Mouse (Mus musculus) liver, embryonic 14.5 days (tissue): ENCODE measurements around the gene Prepl.

Experiments
- CTCF ChIP-seq: IDR thresholded peaks from 2 replicates; pipeline ENCODE4 v1.5.1; 2016; ENCODE audit warnings: antibody characterized with exemption, low read depth, control low read depth
- EP300 ChIP-seq: IDR thresholded peaks from 2 replicates; pipeline ENCODE4 v1.6.1; 2016; ENCODE audit warnings: antibody characterized with exemption, low read depth

GRCm38 (mm10) chr17:85086501-85086900 lies 3.5 kb downstream of the Prepl start:
- no peak for TF ChIP-seq CTCF
- no peak for TF ChIP-seq EP300
